Mouse (Mus musculus) layer of hippocampus, postnatal 14 days (tissue): ENCODE data around the gene Ptprg. TPM values are rescaled to one million over a fixed set of nuclear protein-coding genes. Genes with fewer than 3 reads are reported as not detected.

Source experiments
- DNase-seq, 2 experiments: peaks; one replicate each; pipeline ENCODE4 v3.0.0; 2021 to 2022; ENCODE audit warnings: low spot score in 2 of 2, mixed read lengths in 1 of 2
- total RNA-seq, 2 experiments: library from RNA; stranded (reverse); gene quantifications; 2 replicates each; pipeline ENCODE4 v1.2.3; 2021

The Ptprg gene
- total RNA-seq, 2 experiments from 2014 or later: 165 to 169 TPM

- DNase-seq: no peak
Observed at GRCm38 (mm10) chr14:12079833-12080401, 526.6 kb downstream of the Ptprg start.

- DNase-seq: no peak
Observed at GRCm38 (mm10) chr14:12082131-12082921, 529.0 kb downstream of the Ptprg start.

DNA sequence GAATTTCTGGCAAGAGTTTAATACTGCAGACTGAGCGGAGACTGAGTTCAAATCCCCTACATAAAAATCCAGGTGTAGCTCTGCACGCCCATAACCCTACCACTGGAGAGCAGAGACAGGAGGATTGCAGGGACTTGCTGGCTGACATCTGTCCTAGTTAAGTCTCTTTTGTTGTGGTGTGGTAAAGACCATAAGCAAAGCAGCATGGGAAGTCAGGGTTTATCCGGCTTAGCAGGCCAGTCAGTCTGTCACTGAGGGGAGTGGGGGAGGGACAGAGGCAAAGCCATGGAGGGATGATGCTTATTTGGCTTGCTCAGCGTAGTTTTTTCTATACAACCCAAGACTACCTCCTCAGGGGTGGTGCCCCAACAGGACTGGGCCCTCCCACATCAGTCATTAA, 530.7 kb downstream of the Ptprg start:
- no peak for DNase-seq

GRCm38 (mm10) chr14:12085078-12085477, 531.7 kb downstream of the Ptprg start:
- no peak for DNase-seq

- no peak for DNase-seq
Observed at GRCm38 (mm10) chr14:12086167-12086566, 532.8 kb downstream of the Ptprg start.

- DNase-seq: no peak
Observed at GRCm38 (mm10) chr14:12089954-12090353, 536.6 kb downstream of the Ptprg start.

DNA sequence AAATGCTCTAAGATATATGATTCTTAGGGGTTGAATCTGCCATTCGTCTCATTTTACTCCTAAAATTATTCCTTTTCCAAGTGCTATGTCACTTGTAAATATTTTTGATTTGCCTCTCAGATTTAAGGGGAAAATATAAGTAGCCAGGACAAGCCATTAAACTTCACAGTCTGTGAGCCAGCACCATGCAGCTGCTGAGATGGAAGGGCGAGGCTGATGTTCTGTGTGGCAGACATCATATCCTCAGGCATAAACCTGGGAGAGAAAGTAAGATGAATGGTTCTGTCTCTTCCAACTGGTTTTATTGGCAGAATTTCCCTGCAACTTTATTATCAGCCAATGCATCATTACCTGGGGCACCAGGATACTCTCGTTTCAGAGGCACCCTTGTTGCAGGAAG, 538.4 kb downstream of the Ptprg start:
- DNase-seq: no peak

- no peak for DNase-seq
Observed at GRCm38 (mm10) chr14:12099390-12100333, 546.3 kb downstream of the Ptprg start.

DNA sequence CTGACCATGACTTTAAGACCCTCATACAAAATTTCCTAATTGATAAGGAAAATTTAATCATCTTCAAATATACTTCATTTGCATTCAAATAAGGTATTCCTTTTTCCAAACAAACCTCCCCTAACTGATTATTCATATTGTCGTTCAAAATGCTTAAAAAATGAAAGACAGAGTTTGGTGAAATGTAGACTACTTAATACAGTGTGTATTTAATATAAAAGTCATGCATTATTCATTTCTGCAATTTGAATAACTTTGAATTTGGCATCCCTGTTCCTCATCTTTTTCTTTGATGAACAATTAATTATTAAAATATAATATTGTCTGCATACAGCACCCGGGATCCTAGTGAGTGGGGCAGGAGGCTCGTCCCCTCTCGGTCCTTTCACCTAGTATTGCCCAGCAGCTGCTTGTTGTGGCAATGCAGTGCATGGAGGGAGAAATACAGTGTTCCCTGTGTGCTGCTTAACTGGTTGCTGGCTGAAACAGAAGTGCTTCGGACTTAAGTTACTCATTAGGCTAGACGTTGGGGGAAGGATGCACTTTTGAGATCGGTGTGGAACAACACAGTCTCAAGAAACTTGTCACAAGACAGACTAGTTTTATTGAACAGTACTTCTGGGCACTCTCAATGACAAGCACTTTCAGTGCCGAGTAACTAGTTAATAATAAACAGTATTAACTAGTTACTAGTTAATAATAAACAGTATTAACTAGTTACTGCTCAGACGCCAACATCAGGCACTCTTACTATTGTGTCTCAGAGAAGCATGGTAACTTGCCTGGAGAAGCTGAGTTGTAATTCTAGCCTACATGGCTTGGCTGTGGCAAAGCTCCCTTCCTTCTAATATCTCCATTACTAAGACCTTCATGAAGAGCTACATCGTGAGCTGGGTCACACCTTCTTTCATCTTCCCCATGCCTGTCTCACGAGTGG, 549.3 kb downstream of the Ptprg start:
- DNase-seq: no peak

GRCm38 (mm10) chr14:12104297-12105155, 551.2 kb downstream of the Ptprg start:
- no peak for DNase-seq

- DNase-seq: no peak
Observed at GRCm38 (mm10) chr14:12105156-12105430, 551.8 kb downstream of the Ptprg start.

DNA sequence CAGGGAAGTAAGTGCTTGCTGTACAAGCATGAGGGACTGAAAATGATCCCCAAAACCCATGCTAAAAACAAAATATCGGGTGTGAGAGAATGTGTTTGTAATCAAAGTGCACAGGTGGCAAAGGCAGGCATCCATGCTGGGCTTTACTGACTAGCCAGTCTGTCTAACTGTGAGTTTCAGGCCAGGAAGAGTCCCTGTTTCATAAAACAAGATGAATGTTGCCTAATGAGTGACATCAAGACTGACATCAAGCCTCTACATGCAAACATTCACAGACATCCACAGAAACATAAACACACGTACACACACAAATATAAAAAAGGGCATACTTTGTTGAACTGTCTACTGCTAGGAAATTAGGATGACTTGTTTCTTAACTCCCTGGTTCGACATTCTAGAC, 552.3 kb downstream of the Ptprg start:
- DNase-seq: no peak

GRCm38 (mm10) chr14:12107459-12107858, 554.1 kb downstream of the Ptprg start:
- DNase-seq: no peak

GRCm38 (mm10) chr14:12107991-12108390, 554.7 kb downstream of the Ptprg start:
- no peak for DNase-seq

GRCm38 (mm10) chr14:12112548-12113011, 559.2 kb downstream of the Ptprg start:
- DNase-seq: no peak

DNA sequence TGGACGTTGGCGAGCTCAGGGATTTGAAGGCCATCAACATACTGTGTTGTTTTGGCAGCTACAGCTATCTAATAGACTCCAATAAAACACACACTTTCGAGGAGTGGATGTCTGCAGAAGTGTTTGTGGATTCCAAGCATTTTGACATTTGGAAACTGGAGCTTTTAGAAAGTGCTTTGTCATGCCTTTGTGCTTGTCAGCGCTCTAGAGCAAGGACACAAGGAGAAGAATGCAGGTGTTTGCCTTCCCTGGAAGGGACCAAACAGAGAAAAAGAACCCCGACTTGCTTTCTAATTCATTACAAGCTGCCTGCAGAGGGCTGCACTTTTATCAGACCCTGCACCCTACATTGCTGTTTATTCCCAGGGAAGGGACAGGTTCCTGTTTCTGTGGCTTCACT, 560.0 kb downstream of the Ptprg start:
- DNase-seq: no peak

GRCm38 (mm10) chr14:12114016-12114415, 560.7 kb downstream of the Ptprg start:
- DNase-seq: no peak

DNA sequence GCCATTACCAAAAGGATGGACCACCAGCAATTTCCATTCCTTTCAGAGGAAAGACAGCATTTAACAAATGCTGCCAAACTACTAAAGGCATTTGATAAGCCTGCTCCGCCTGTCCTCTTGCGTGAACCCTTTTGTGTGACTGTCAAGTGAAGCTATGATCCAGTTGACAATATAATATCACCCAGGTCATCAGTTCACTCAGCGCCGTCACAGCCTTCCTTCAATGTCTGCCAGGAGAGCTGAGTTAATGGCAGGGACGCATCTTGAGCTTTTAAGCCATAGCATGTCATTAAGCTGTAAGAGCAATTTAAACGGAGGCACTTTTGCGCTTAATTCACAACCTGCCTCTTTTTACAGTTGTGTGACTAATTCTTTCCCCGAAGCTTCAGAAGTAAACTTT, 565.9 kb downstream of the Ptprg start:
- DNase-seq: no peak

- DNase-seq: no peak
Observed at GRCm38 (mm10) chr14:12121906-12122305, 568.6 kb downstream of the Ptprg start.

DNA sequence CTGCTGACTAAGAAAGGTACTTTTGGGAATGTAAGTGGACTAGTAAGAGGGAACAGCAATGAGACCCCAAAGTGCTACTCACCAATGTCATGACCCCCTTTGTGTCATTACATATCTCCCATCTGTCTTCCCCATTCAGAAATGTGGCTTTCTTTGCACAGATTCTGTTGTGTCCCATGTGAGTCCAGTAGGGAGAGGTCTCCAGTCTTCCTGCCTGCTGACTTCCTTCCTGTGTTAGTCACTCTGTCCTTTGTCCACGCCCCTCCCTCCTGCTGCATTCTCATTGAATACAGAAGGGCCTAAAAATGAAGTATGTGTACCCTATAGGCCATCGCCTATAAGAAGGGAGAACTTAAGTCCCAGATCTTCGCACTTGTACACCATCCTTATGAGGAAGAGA, 571.4 kb downstream of the Ptprg start:
- no peak for DNase-seq
